Mouse (Mus musculus) layer of hippocampus, postnatal 36 days (tissue): ENCODE data around the gene Prdx3. TPM values are rescaled to one million over a fixed set of nuclear protein-coding genes. Genes with fewer than 3 reads are reported as not detected.
A peak's percentile ranks its signal among the peaks of the same experiment; 100 is the strongest.
"Not testable (repeated sequence)": the region's sequence is repeated elsewhere in the genome, so short reads cannot be mapped to it uniquely, and the experiment has no call there.

Source experiments
- DNase-seq, 2 experiments: peaks; one replicate each; pipeline ENCODE4 v3.0.0; 2022
- total RNA-seq, 2 experiments: library from RNA; stranded (reverse); gene quantifications; 2 replicates each; pipeline ENCODE4 v1.2.3; 2021

The Prdx3 gene
- 10 to 100 TPM; 76.2 to 78.2 TPM for total RNA-seq

DNA sequence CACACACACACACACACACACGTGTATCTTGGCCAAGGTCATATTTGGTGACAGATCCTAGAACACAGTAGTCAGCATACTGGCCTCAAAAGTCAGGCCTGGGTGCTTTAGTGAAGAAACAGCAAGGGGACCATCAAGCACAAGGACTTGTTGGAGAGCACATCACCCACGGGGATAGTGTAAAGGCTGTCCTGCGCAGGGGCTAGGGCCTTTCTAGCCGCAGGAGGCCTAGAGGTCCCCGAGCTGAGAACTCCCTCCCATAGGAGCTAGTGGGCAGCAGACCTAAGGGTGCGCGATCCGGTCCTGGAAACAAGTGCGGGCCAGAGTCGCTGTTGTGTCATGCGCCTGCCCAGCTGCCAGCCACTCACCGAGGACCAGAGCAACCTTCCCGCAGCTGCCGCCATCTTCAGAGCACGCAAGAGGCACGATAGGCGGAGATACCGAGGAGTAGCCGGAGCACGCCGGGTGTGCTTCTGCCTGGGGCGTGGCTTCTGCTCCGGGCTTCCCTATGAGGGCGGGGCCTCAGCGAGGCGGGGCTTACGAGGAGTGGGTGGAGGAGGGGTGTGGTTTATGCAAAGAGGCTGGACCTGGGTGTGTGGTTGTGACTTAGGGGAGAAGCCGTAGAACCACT is at the start of gene Prdx3:
Prdx3 (minus strand) TSS at position 493 of the 631 bp plus-strand sequence.
- peak; percentile 94 for DNase-seq

DNA sequence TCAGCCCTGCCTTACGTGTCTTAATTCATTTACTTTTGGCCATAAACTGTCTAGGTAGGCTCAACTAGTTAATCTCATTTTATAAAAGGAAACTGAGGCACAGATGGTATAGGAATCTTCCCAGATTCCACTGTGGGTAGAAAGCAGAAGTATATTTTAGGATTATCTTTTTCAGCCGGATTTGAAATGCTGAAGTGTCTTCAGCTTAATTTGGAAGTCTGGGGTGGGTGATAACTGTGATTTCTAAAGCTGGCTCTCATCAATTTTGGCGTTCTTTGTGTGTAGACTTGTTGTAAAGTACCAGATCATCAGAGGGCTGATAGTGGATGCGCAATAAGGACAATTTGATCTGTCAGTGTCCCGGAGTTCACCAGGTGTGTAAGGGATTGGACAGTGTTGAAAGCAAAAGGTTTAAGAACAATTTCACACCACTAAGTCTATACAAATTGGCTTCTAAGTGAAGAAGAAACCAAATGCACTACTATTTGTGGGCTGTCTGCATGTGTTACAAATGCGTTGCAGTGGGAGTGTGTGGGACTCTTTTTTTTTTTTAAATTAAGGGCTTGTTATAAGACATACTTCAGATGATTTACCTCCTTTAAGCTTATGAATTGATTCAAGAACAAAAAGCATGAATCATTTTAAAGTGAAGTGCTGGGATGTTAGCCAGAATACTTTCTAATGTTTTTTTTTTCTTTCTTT is 42.7 kb upstream of the Prdx3 start:
- DNase-seq: no peak

- DNase-seq: no peak
Observed at GRCm38 (mm10) chr19:60915862-60916261, 41.5 kb upstream of the Prdx3 start.

GRCm38 (mm10) chr19:60915236-60915635 is 40.9 kb upstream of the Prdx3 start:
- no peak for DNase-seq

DNA sequence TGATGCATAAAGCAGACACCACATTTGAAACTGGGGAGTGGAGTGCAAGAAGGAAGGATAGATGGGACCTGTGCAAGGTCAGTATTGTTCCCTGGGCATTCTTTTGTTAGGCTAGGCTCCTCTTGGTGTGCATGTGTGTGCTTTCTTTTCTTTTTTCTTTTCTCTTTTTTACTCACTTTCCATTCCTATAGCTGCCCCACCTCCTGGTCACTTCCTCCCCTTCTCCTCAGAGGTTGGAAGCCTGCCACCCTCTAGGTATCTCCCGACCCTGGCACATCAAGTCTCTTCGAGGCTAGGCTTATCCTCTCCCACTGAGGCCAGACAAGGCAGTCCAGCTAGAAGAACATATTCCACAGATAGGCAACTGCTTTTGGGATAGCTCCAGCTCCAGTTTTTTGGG is 37.3 kb upstream of the Prdx3 start:
- no peak for DNase-seq

GRCm38 (mm10) chr19:60910304-60910703 is 35.9 kb upstream of the Prdx3 start:
- no peak for DNase-seq

DNA sequence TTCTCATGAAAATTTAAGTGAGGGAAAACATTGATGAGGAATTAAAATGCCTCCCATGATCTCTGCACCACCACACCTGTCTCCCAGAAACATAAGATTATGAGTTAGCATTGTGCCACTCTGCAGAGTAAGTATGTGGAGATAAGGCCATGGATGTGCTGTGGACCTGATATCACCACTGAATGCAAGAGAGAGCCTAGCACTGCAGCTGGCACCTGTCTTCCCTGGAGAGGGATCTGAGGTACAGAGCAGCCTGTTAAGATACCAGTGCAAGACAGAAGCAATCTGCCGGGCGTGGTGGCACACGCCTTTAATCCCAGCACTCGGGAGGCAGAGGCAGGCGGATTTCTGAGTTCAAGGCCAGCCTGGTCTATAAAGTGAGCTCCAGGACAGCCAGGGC is 31.1 kb upstream of the Prdx3 start:
- no peak for DNase-seq

- DNase-seq: no peak
Observed at GRCm38 (mm10) chr19:60903971-60904370, 29.6 kb upstream of the Prdx3 start.

- DNase-seq: no peak
Observed at GRCm38 (mm10) chr19:60903139-60903538, 28.8 kb upstream of the Prdx3 start.

GRCm38 (mm10) chr19:60895251-60895880 is 21.0 kb upstream of the Prdx3 start:
- DNase-seq: no peak

- peak; percentile 17 to 31 for DNase-seq
Observed at GRCm38 (mm10) chr19:60891934-60892547, 17.7 kb upstream of the Prdx3 start.

DNA sequence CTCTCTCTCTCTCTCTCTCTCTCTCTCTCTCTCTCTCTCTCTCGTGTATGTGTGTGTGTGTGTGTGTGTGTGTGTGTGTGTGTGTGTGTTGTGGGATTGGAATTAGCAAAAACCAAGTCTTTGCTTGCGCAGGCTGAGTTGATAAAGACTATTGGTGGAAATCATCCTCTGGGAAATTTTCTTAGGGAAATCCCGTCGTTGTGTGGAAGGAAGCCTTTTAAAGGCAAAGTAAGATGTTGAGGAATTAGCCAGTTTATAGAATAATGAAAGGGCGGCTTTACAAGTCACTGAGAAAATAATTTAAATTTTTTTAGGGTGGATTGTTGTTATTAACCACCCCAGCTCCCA is 16.7 kb upstream of the Prdx3 start:
- no peak for DNase-seq

DNA sequence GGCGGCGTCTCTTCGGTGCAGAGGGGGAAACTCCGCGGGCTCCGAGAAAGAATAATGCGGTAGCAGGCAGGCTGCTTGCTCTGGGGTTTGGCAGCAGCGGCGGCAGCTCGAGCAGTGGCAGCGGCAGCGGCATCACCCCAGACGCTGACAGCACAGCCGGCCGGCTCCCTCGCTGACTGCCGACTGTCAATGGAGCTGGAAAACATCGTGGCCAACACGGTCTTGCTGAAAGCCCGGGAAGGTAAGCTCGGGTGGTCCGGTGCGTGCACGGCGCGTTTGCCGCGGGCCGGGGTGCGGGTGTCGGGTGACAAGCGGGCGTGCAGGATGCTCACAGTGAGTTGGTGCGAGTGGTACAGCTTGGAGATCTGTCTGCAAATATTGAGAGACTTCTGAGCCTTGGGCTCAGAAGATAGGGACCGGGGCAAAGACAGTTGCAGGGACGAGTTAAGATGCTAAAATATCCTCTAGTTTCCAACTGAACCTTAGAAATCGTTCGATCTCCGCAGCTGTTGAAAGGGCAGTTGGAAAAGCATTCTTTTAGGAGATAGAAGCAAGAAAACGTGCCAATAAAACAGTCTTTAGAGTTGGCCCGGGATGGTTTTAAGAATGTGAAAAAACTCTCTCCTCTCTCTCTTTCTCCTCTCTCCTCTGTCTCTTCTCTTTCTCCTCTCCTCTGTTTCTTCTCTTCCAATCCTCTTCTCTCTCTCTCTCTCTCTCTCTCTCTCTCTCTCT is 16.2 kb upstream of the Prdx3 start:
- peak; percentile 64 to 66 for DNase-seq

- peak; percentile 92 to 95 for DNase-seq
Observed at GRCm38 (mm10) chr19:60889714-60890315, 15.5 kb upstream of the Prdx3 start, which contains the start of gene Grk5. Grk5 (plus strand) TSS chr19:60889749.

GRCm38 (mm10) chr19:60889101-60889713 is 14.9 kb upstream of the Prdx3 start:
- peak in 1 of 2 experiments; percentile 11 for DNase-seq

DNA sequence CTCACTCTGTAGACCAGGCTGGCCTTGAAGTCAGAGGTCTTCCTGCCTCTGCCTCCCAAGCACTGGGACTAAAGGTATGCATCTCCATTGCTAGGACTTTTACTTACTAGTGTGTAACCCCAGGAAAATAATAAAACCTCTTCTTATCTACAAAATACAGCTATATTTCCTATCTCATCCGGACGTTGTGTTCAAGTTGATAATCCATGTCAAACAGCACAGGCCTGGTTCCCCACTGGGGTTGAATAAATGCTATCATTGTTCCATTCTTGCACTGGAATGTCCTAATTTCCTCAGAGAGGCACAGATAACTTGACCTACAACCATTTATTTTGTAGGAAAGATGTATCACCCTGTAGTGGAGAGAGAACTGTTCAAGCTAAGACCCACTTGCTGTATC is 13.3 kb upstream of the Prdx3 start:
- no peak for DNase-seq

DNA sequence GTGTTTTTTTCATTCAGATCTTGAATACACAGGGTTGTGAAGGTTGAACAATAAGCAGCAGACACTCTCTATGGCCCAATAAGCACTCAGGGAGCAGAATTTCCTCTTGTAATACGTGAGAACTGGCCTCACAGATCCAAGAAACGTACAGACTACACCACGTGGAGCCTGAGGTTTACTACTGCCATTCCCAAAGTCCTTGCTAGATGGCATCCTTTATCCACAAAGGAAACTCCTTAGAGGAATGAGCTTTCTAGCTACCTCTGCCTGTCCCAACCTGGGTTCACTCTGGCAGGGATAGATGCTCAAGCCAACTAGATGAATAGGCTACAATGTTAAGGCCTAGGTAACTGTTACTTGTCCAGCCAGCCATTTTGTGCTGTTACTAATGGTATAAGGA is 8.8 kb upstream of the Prdx3 start:
- DNase-seq: peak in 1 of 2 experiments; percentile 14

GRCm38 (mm10) chr19:60873501-60873900 is 855 bp downstream of the Prdx3 start:
- DNase-seq: no peak

DNA sequence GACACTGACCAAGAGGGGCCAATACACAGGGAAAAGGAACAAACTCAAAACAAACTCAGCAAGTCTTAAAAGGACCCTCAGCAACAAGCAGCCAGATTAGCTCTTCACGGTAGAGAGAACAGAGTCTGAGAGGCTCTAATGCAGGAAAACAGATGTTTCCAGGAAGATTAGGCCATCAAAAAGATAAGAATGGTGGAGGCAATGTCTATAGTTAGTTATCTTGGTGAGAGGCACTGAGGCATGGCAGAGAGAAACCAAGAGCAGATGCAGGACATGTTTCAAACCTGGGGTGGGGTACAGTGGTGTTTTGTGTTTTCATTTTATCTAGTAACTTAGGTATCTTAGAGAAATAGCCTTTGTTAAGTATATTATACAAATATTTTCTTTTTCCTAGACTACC is 2.1 kb downstream of the Prdx3 start:
- DNase-seq: no peak

DNA sequence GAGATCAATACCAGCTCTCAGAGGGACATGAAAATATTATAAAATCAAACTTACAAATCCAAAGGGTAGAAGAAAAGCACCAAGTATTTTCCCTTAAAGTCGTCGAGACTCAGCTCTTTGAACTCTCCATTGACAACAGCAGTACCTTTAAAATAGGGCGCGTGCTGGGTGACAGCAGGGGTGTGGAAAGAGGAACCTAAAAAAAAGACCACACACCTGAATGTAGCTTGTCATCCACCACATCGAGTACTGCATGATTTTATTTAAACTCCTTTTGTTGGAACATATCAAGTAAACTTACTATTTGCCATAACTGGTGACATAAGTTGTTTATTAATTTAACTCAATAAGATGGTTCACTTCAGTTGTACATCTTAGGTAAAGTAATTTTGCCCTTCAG is 3.0 kb downstream of the Prdx3 start:
- no peak for DNase-seq

- DNase-seq: no peak
Observed at GRCm38 (mm10) chr19:60870489-60870888, 3.9 kb downstream of the Prdx3 start.

- not testable (repeated sequence) for DNase-seq
Observed at GRCm38 (mm10) chr19:60866169-60866568, 8.2 kb downstream of the Prdx3 start.
